Mouse (Mus musculus): ENCODE data around the gene Nid1.
"Not testable (repeated sequence)": the region's sequence is repeated elsewhere in the genome, so short reads cannot be mapped to it uniquely, and the experiment has no call there.

The Nid1 gene

DNA sequence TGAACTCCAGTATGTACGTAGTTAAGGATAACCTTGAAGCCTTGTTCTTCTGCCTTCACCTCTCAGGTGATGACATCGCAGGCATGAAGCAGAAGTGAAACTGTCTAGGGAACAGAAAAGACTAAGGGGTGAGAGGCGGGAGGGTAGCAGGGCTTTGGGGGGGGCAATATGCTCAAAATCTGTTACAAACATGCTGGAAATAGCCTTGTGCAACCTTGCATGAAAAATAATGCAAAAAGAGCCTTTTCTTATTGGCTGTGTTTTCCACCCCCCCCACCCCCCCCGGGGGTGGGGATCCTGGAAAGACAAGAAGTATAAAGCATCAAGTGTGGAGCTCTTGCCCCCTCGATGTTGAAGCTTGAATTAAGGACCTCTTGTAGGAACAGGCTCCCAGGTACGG, 16.0 kb downstream of the Nid1 start:
- not testable (repeated sequence) for DNase-seq (ENCODE audit: low read depth, low spot score)

GRCm38 (mm10) chr13:13454249-13454648, 16.9 kb downstream of the Nid1 start:
- DNase-seq (ENCODE audit: low read depth, low spot score): not testable (repeated sequence)

DNA sequence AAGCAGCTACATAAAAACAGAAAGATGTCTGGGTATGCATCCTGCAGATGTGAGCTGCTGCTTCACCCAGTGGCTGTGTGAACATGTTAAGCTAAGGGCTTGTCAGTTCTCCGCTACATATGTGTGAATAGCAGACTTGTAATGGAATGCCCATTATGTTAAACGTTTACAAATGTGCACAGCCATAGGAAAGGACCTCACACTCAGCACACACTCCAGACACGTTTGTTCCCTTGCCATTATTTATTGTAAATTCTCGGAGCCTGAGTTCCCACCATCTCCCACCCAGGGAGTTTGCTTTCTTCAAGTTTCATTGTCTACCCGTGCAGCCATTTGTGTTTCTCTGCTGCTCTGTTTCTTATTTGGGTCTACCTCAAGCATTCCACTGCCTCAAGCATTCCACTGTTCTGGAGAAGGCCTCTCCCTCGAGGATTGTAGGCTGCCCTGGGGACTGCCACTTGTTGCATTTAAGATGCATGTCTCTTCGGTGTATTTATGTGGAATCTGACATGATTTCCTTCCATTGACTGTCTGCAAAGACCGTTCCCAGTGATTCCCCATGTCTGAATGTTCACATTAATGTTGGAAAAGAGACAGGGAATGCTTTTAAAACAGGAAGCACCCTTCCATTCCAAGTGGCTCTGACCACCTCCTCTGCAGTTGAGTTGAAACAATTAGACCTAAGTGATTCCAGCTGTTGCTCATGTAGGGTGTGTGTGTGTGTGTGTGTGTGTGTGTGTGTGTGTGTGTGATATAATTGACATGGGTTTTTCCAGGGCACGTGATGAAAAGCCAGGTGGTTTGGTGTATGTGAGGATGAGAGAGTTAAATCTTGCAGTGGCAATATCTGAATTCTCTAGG, 18.5 kb downstream of the Nid1 start:
- DNase-seq (ENCODE audit: low read depth, low spot score): not testable (repeated sequence)

DNA sequence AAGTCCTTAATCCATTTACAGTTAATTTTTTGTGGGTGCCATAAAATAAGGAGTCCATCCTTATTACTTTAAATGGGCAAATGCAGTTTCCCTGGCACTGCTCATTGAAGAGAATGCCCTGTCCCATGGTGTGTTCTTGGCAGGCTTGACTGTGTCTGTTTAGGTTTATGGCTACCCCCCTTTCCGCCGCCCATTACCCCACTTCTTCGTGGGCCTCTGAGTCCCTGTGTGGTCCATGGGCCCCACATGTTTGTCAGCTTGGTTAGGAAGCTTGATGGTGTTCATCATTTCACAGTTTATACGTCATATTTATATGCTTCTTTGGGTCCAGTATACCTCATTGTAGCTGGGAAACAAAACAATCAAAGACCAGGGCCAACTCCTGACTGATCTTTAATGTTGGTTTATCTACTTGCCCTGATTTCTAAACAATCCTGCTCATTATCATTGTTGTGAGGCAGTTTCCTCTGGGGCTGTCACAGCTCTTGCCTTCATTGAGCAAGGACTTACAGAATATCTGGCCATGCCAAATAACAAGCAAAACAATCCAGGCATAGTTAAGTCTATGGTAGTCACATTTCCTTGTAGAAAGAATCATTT, 20.9 kb downstream of the Nid1 start:
- DNase-seq (ENCODE audit: low read depth, low spot score): no peak

DNA sequence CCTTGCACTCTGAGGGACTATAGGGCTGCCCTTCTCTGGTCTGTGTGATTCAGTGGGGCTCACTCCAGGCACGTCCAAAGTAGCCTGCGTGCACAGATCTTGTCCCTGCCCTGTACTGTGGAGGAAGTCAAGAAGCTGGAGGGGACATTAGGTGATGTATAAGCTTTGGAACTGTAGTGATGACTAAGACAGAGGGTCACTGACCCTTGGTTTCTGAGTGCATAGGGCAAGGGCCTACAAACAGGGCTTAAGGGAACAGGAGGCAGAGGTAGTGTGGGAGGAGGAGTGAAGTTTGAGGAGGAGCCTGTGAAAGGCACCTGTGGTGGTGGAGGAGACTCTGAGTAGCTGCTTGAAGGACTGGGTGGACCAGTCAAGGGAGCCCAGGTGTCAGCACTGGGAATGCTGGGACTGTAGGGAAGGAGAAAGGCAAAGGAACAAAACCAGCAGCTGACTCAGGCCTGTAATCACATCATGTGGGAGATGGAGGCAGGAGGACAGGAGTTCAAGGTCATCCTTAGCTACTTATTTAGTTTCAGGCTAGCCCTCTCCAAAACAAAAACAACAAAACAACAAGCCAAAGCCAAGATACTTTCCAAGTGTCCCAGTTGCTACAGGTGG, 23.3 kb downstream of the Nid1 start:
- no peak for DNase-seq (ENCODE audit: low read depth, low spot score)

GRCm38 (mm10) chr13:13461446-13462192, 24.3 kb downstream of the Nid1 start:
- DNase-seq (ENCODE audit: low read depth, low spot score): no peak

DNA sequence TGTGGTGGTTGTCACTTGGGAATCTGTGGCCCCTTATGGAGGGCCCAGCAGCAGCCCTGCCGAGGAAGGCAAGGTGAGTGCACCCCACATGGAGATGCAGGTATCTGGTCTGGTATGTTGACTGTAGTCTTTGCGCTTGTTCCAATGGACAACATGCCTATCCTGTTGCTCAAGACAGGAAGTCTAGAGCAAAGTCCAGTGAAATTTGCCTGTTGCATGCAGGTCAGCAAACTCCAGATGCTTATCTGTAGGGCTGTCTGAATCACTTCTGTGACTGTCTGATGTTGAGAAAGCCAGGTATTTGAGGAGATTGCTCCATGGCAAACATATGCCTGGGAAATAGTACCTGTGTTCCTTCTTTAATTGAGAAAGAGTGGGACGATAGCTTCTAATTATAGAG, 26.6 kb downstream of the Nid1 start:
- no peak for DNase-seq (ENCODE audit: low read depth, low spot score)

DNA sequence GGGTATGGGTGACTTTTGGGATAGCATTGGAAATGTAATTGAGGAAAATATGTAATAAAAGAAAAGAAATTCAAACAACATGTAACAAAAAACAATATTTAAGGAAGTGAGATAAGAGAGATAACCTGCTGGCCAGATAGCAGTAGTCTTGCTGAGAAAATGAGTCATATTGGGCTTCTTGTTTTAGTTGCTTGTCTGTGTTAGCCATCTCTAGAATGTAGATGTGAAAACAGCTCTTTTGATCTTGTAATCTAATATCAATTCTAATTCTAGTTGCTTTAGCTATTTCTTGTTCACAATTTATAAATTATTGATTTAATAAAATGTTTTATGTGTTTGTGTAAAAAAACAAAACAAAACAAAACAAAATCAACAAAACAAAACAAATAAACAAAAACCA, 29.9 kb downstream of the Nid1 start:
- not testable (repeated sequence) for DNase-seq (ENCODE audit: low read depth, low spot score)

DNA sequence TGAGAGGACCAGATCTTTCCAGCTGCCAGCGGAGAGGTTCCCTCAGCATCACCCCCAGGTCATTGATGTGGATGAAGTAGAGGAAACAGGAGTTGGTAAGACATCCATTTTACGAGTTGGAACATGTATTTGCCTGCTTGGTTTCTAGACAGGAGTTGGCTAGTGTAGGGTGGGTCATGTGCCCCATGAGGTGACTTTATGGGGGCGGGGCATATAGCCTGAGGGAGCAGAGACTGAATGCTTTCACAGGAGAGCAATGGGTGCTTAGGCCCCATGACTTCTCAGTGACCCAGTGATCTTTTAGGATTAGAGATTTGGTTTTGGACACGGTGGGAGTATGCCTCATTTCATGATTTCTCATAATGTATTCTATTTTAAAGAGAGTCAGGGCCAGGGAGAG, 31.2 kb downstream of the Nid1 start:
- no peak for DNase-seq (ENCODE audit: low read depth, low spot score)

GRCm38 (mm10) chr13:13471334-13471757, 34.0 kb downstream of the Nid1 start:
- no peak for DNase-seq (ENCODE audit: low read depth, low spot score)

GRCm38 (mm10) chr13:13474464-13474863, 37.1 kb downstream of the Nid1 start:
- not testable (repeated sequence) for DNase-seq (ENCODE audit: low read depth, low spot score)

- DNase-seq (ENCODE audit: low read depth, low spot score): peak; percentile 59
Observed at GRCm38 (mm10) chr13:13474991-13475390, 37.6 kb downstream of the Nid1 start.

DNA sequence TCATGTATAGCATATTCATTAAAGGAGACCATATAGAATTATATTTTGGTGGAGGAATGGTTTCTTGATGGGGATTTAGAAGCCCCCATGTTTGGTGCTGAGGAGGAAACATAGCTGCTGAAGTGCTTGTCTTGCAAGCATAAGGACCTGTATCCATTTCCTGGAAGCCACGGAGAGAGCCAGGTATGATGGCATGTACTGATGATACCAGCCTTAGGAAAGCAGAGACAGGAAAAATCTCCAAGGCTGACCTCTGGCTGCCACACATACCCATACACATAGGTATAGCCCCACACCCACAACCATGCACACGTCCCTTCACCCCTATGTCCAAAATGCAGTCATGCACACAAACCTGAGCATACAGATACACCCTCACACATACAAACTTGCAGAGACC, 39.2 kb downstream of the Nid1 start:
- no peak for DNase-seq (ENCODE audit: low read depth, low spot score)

DNA sequence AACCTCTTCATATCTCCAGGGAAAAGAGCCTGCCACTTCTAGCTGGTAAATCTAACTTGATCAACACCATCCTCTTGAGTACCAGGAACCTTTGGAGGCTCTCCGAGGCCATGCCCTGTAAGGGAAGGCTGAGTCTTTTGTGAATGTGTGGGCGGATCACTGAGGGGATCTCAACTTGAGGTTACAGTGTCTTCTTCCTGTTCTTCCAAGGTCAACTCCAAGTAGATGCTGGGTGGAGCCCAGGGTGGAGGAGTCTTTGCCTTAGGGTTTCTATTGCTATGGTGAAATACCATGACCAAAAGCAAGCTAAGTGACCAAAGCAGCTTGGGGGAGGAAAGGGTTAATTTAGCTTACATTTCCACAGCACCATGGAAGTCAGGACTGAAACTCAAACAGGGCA, 39.7 kb downstream of the Nid1 start:
- no peak for DNase-seq (ENCODE audit: low read depth, low spot score)

DNA sequence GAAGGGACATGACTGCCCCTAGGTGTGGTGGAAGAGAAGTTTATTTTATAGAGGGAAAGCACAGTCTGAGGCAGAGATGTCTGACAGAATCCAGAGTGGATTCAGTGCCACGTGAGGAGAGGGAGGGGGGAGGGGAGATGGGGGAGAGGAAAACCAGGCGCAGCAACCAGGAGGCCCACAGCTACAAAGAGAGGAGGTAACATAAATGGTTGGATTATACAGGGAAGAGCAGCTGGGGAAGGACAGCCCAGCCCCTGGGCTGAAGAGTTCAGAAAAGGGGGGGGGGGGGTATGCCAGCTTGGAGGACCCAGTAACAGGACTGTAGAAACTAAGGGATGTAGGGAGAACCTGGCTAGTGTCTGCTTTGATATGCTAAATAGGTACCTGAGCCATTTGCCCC, 42.6 kb downstream of the Nid1 start:
- no peak for DNase-seq (ENCODE audit: low read depth, low spot score)

DNA sequence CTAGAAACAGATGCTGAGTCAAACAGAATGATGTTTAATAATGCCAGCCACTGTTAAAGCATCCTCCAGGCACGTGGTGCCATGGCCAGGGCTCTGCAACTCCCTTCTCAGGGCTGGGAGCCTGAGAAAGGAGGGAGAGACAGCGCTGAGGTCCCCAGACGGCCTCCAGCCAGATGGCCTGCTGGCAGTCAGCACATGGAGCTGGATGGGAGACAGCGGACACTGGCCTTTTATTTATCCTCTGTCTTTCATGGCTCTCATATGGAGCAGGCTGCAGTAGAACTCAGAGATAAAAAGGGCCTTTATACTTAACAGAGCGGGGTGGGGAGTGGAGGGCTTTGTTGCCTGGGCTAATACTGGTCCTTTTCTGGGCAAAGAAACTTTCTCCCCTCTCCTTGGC, 43.7 kb downstream of the Nid1 start:
- DNase-seq (ENCODE audit: low read depth, low spot score): peak; percentile 80

DNA sequence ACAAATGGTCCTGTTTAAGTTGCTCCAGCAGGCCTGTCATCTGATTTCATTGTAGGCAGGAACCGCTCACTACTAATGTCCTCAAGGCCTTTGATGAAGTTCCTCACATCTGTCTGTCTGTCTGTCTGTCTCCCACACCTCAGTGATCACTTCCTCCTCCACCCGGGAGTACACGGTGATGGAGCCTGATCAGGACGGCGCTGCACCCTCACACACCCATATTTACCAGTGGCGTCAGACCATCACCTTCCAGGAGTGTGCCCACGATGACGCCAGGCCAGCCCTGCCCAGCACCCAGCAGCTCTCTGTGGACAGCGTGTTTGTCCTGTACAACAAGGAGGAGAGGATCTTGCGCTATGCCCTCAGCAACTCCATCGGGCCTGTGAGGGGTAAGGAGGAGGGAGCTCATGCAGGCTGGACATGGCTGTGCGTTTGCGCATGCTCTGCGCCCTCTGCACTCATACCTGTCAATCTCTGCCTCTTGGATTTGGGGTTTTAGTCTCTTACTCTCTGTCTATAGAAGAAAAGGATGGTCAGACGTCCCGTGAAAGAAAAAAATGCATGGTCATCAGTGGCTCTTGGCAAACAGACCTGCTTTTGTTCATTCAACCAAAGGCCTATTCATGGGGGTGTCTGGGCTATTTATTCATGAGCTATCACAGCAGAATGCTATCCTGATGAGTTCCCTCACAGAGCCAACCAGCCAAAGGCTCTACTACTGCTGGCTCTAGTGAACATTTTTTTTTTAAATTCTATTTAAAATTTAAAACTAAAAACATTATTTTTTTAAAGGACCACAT, 44.7 kb downstream of the Nid1 start:
- no peak for DNase-seq (ENCODE audit: low read depth, low spot score)

DNA sequence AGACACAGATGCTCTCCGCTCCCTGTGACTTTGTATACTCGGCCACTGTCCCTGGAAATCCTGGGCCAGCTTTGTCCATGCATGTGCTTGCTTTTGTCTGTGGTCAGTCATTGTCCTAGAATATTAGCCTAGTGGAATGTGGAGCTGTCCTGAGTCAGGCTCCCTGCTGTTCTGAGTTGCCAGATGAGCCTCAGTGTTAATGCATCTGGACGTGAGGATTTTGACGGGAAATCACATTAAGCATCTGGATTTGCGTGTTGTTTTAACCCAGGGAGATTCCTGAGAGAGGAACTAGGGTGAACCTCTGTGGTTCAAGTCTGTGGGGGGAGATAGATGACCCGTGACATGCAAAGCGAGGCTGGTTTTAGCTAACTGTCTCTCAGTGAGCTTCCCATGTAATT, 47.0 kb downstream of the Nid1 start:
- DNase-seq (ENCODE audit: low read depth, low spot score): no peak

DNA sequence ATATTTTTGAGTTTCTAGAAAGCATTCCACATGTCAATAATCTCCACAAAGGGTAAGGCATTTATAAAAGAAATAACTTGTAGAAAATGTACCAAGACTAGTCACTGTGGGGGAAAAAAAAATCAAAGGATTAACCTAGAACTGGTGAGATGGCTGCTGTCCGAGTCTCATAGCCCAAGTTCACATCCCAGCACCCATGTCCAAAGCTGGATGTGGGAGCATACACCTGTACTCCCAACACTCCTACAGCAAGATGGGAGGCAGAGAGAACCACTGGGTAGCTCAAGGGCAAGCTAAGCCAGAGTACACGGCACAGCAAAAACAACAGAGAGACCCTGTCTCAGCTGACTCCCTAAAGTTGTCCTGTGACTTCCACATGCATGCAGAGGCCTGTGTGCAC, 47.5 kb downstream of the Nid1 start:
- DNase-seq (ENCODE audit: low read depth, low spot score): no peak

GRCm38 (mm10) chr13:13485682-13486081, 48.3 kb downstream of the Nid1 start:
- peak; percentile 74 for DNase-seq (ENCODE audit: low read depth, low spot score)

DNA sequence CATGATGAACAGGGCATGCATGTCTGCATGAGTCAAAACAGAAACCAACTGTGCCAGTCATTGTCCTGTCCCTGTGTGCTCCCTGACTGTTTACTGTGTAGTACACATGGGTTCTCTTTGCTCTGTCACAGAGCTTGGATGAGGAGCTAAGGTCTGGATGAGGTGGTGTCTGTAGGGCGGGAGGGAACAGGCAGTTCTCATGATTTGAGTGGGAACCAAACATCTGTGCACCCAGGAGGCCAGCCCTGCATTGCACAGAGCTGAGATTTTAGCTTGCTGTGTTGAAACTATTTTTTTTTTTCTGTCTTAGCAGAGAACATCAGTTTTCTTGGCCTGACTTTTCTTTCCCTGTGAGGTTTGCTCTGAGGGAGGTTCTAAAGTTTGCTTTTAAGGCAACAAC, 50.5 kb downstream of the Nid1 start:
- DNase-seq (ENCODE audit: low read depth, low spot score): peak; percentile 88

All from skeletal muscle tissue, adult 2 months (tissue).